Mouse (Mus musculus) bone marrow macrophage, adult 2 months (primary cell): Measurements from ENCODE around the gene Cnn2.

ENCODE experiments used
- CTCF ChIP-seq: IDR thresholded peaks from 2 replicates; pipeline ENCODE4 v1.5.1; 2012; ENCODE audit warnings: low read depth, mild to moderate bottlenecking, low read length, moderate library complexity
- POLR2A ChIP-seq: IDR thresholded peaks from 2 replicates; pipeline ENCODE4 v1.6.1; 2012; ENCODE audit warnings: mild to moderate bottlenecking, low read depth, low read length, borderline replicate concordance

GRCm38 (mm10) chr10:79969124-79969568, 19.2 kb upstream of the Cnn2 start:
- TF ChIP-seq CTCF (no peak), POLR2A (no peak)
